Mouse (Mus musculus): ENCODE data around the gene Gm13694.

Gene Gm13694

GRCm38 (mm10) chr2:84025217-84025616, 46.5 kb downstream of the Gm13694 start:
- DNase-seq (ENCODE audit: low read depth) = no peak
